Mouse (Mus musculus) gastrocnemius, postnatal 25 days (tissue): ENCODE results near the gene Dydc2. TPM values are rescaled to one million over a fixed set of nuclear protein-coding genes. Genes with fewer than 3 reads are reported as not detected.
A peak's percentile ranks its signal among the peaks of the same experiment; 100 is the strongest.

Experiments
- DNase-seq: peaks from one replicate; pipeline ENCODE4 v3.0.0; 2022
- total RNA-seq, 2 experiments: library from RNA; stranded (reverse); gene quantifications; 1 replicate in 1 of 2; 2 replicates in 1 of 2; pipeline ENCODE4 v1.2.3; 2021

Dydc2 gene
- total RNA-seq, 2 experiments from 2014 or later, result not detected

DNA sequence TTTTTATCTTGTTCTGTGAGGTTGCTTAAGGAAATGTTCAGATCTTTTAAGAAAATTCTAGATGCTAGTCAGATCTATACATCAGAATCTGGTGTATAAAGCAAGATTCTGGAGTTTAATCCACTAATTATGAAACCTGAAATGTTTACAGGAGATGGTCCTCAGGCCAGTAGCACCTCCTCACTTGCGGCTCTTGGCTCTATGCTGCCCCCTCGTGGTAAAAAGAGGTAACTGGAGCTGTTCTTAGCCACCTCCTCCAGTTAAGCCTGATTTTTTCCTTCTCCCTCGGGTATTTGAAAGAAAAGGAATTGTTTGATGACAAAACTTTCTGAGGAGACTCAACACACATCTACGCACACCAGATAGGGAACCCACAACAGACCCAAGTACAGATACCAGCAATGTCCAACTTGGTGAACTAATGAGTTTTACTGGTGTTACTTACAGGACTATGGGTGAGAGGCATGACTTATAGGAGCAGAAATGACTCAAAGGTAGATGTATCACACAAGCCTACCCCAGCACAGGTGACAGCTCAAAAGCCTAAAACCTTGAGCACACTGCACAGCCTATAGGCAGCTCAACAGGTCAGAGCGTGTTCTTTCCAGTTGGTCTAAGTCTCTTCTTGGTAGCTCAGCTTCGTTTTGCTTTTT is 33.7 kb downstream of the Dydc2 start:
- no peak for DNase-seq

- DNase-seq, result peak; percentile 45
Measured at GRCm38 (mm10) chr14:41033135-41034110, 35.6 kb downstream of the Dydc2 start.

DNA sequence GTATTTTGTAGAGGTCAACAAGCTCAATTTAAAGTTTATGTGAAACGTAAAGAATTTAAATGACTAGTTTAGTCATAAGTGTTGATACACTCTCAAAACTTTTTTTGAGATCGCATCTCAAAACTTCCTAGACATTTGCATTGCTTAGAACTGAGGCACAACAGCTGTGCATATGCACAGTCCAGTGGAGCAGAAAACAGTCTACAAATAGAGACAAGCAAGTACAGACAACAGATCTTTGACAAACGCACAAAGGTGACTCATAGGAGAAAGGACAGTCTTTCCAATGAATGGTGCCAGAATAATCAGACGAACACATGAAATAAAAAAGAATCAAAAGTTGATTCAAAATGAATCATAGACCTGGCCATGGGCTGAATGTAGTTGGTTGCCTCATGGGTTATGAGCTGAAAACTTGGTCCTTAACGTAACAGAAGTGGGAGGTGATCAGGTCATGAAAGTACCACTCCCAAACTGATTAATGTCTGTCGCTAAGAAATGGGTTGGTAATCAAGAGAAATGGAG is 38.0 kb downstream of the Dydc2 start:
- no peak for DNase-seq

DNA sequence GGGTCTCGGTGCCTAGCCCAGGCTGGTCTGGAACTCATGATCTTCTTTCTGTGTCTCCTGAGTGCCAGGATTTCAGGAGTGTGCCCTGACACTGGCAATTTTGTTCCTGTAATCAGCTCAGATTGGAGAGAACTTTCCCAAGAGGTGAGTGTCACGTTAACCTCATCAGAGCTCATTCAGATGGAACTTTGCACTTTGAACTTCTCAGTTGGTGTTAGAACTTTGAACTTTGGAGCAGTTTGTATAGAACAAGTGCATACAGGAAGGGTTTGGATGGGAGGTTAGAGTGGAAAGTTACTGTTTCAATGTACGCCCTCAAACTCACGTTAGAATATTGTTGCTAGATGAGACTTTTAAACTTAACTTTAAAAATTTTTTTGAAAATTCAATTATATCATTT is 39.7 kb downstream of the Dydc2 start:
- DNase-seq, result no peak

DNA sequence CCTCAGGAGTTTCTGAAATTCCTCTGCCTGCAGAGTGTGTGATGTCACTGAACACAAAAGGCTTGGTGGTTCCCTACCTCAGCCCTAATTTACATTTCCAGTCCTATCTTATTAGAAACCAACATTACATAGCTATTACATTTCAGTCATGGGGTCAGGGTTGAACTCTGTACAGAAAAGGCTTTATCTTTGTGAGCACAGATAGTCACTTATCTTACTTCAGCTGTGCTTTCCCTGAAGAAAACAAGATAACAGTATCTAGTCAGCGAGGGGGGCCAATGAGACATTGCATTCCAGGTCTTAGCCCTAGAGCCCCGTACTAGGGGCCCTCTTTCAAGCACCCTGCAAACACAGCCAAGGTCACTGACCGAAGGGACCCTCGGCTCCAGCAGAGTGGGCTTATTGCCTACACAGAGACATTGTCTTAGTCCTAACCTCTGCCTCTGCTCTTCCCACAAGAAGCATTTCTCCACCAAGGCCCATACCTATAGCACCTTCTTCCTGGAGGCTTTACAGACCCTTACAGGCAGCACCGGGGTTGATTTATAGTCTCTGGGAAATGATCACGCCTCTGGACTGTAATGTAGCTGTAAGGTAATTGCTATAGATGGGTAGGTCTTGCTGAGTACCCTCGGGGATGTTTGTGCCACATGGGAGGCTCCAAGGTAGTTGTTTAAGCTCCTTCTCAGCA is 43.3 kb downstream of the Dydc2 start:
- DNase-seq, result no peak

DNA sequence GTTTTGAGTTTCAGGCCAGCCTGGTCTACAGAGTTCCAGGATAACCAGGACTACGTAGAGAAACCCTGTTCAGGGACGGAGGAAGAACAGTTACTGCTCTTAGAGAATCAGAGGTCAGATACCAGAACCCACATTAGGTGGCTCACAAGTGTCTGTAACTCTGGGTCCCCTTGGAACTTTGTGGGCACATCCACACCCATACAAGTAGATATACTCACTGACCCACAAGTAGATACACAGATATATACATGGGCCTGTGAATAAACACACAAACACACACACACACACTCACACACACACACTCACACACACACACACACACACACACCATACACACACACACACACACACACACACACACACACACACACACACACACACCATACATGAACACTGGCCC is 43.9 kb downstream of the Dydc2 start:
- no peak for DNase-seq

GRCm38 (mm10) chr14:41021246-41021645 is 47.8 kb downstream of the Dydc2 start:
- no peak for DNase-seq

DNA sequence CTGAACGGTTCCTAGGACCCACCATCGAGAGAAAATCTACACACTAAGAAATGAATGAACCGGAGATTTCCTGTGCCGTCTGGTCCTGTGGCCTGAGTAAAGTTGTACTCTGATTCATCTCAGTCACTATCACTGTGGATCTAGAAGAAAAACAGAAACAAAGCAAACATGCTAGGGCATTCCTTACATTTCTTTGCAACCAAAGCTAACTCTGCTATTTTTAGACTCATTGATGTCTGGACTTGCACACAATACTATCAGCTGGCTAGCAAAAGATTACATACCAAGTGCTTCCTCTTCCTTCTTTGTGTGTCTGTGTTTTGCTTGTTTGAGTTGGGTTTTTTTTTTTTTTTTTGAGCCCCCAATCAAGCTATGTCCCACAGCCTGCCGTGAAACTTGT is 51.5 kb downstream of the Dydc2 start:
- DNase-seq, result no peak

DNA sequence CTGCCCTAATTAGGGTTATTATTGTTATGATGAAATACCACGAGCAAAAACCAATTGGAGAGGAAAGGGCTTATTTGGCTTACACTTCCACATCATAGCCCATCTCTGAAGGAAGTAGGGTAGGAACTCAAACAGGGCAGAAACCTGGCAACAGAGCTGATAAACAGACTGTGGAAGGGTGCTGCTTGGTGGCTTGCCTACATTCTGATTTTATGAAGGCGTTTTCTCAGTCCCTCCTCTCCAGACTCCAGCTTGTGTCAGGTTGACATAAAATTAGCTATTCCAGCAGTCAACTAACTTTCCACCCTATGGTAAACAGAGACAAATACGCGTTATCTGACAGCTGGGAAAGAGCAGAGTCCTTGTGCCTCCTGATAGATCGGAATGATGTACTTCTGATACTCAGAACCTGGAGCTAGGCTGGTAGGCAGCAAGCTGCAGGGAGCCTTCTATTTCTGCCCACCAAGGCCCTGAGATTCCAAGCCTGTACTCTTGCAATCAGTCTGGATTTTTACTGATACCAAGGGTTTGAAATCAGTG is 54.2 kb downstream of the Dydc2 start:
- no peak for DNase-seq

DNA sequence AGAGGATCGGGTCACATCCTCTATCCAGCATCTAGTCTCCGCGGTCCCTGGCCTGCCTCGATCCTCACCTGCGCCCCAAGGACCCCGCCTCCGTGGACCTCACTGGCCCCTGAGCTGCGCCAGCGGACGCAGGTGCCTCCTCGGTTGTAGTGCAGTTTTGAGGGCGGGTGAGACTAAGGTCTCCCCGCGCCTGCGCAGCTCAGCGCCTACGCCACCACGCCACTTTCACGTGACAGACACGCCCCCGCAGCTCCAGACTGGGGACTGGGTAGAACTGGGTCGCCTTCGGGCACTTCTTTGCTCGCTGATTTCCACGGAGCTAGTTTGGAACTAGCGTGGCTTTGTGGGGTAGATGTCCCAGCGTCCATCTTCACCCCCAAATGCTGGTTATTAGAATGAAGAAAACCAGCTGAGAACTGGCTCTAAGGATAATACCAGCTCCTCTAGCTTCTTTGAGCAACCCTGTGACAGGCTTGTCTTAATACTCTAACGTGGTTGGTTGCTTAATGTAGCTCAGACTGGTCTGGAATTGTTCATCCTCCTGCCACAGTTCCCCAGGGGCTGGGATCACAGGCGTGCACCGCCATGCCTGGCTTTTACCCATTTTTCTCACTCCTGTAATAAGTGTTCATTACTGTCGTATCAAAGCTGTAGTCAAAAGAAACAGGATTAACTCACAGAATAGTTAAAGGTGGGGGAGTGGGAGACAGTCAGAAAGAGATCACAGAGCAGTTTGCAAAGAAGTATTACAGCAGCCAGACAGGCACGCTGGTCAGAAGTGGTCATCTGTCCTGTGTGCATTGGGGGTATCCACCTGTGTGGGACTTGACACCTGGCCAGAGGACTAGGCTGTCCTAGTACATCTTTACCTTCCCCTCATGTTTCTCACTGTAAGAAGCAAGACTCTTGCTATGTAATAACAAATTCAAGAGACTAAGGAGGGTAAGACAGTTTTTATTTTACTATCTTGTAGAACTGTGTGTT is 55.1 kb downstream of the Dydc2 start, which contains the start of gene Fam213a:
Gene Fam213a (minus strand): TSS at position 159 of the 984 bp plus-strand sequence.
- DNase-seq, result peak; percentile 81

- DNase-seq, result no peak
Measured at GRCm38 (mm10) chr14:41013143-41013542, 55.9 kb downstream of the Dydc2 start.

GRCm38 (mm10) chr14:41011916-41012315 is 57.1 kb downstream of the Dydc2 start:
- no peak for DNase-seq

- DNase-seq, result no peak
Measured at GRCm38 (mm10) chr14:41008138-41008537, 60.9 kb downstream of the Dydc2 start.

DNA sequence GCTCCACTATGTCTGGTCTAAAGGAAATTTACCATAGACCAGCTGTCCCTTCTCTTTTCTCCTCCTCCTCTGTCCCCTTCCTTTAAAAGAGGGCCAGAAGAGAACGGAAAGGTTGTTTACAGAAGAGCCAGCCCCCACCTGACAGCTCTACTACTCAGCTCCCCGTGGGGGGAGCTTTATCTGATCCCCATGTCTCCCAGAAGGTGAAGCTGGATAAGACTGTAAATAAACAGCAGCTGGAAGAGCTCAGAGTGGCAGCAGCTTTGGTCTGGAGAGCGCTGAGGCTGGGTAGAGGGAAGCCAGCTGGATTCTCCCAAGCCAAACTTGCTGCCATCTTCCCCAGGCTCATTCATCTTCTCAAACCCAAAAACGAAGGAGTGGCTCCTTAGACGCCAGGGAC is 61.4 kb downstream of the Dydc2 start:
- no peak for DNase-seq

DNA sequence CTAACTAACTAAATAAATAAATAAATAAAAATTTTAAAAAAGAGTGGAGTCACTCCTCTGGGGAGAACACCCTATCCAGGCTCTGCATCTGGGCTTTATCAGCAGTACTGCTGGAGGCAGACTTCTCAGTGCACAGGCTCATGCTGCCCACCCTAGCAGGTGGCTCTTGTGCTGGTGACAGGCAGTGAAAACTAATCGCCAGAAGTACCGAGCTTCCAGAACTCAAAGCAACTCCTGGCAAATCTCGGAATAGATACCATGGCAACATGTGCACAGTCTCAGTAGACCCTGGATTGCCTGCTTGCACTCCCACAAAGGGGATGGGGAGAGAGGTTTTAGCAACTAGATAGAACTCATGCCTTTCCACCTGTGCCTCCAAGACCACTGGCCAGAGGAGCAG is 62.1 kb downstream of the Dydc2 start:
- DNase-seq, result no peak

GRCm38 (mm10) chr14:41006263-41006662 is 62.7 kb downstream of the Dydc2 start:
- no peak for DNase-seq

- no peak for DNase-seq
Measured at GRCm38 (mm10) chr14:41005716-41006115, 63.3 kb downstream of the Dydc2 start.

GRCm38 (mm10) chr14:41004201-41005141 is 64.5 kb downstream of the Dydc2 start:
- peak; percentile 24 for DNase-seq

- DNase-seq, result no peak
Measured at GRCm38 (mm10) chr14:41001576-41001975, 67.4 kb downstream of the Dydc2 start.

GRCm38 (mm10) chr14:41000801-41001200 is 68.2 kb downstream of the Dydc2 start:
- DNase-seq, result no peak
